In the genomic region with DNA sequence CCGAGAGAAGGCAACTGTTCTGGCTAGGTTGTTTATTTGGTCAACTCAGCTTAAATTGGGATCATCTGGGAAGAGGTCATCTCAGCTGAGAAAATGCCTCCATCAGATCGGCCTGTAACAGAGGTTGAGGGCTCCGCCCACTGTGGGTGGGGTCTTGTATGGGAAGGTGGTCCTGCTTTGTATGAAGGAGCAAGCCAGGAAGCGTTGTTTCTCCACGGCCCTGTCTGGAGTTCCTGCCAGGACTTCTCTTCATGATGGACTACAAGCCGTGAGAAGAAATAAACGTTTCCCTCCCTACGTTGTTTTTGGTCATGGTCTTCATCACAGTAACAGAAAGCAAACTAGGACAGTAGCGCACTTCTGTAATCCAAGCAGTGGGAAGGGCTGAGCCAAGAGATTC, we compare ENCODE assay signal across 9 mouse cellular contexts. TPM values are rescaled to one million over a fixed set of nuclear protein-coding genes. Genes with fewer than 3 reads are reported as not detected.
DNase-seq lines count a peak whose midpoint lies in the region; ATAC-seq and TF ChIP-seq lines count a peak whose summit lies in the region.
"Had no signal": no experiment of that assay in that cellular context is flagged by ENCODE, and none has a peak within 500 bp of the region (broad histone marks: within the 10 kb centered on the region; RNA-seq: fewer than 3 reads in every experiment).

No protein-coding gene starts in this region.

- no peaks in the 10 kb centered on the region for H3K9me3 ChIP-seq in forebrain, embryonic 11.5 days (ENCODE audit: control insufficient read depth, low read length)
- no peaks in the 10 kb centered on the region for H3K9me3 ChIP-seq in forebrain, embryonic 16.5 days (ENCODE audit: control insufficient read depth, low read length)
- no peaks in the 10 kb centered on the region for H3K9me3 ChIP-seq in intestine, embryonic 16.5 days (ENCODE audit: control insufficient read depth, low read length)
- no peaks in the 10 kb centered on the region for H3K9me3 ChIP-seq in lung, embryonic 16.5 days (ENCODE audit: control insufficient read depth, low read length)
- no peaks in the 10 kb centered on the region for H3K9me3 ChIP-seq in stomach, postnatal 0 days (ENCODE audit: control insufficient read depth, low read length)
- H3K9me3 ChIP-seq: G1E had no signal

- 6% methylated on average over 9 of the region's 9 CpGs for WGBS in forebrain, embryonic 11.5 days
- WGBS in forebrain, embryonic 16.5 days: 4% methylated on average over 9 of the region's 9 CpGs
- WGBS in intestine, embryonic 16.5 days: 8% methylated on average over 9 of the region's 9 CpGs
- WGBS in lung, embryonic 16.5 days: 6% methylated on average over 9 of the region's 9 CpGs
- WGBS in stomach, postnatal 0 days: 9% methylated on average over 9 of the region's 9 CpGs

- 0 out of 2 replicates have a peak overlapping the region, but pooled peaks have one; percentile 14 for H3K9ac ChIP-seq in forebrain, embryonic 11.5 days (ENCODE audit: low read length)
- H3K9ac ChIP-seq in forebrain, embryonic 16.5 days (replicated peaks; ENCODE audit: low read depth, low read length): no peak overlapping the region
- H3K9ac ChIP-seq in intestine, embryonic 16.5 days (ENCODE audit: low read depth, low read length): no peak overlapping the region
- H3K9ac ChIP-seq in lung, embryonic 16.5 days (ENCODE audit: low read length): no peak overlapping the region
- no peak overlapping the region for H3K9ac ChIP-seq in stomach, postnatal 0 days (ENCODE audit: low read length)

- H3K27me3 ChIP-seq in forebrain, embryonic 11.5 days (ENCODE audit: control insufficient read depth, insufficient read depth, low read length): no peaks in the 10 kb centered on the region
- no peaks in the 10 kb centered on the region for H3K27me3 ChIP-seq in forebrain, embryonic 16.5 days (replicated peaks; ENCODE audit: control insufficient read depth, insufficient read depth, low read length)
- no peaks in the 10 kb centered on the region for H3K27me3 ChIP-seq in intestine, embryonic 16.5 days (replicated peaks; ENCODE audit: control insufficient read depth, insufficient read depth, low read length)
- H3K27me3 ChIP-seq in lung, embryonic 16.5 days (ENCODE audit: control insufficient read depth, insufficient read depth, low read depth, low read length): no peaks in the 10 kb centered on the region
- no peaks in the 10 kb centered on the region for H3K27me3 ChIP-seq in stomach, postnatal 0 days (ENCODE audit: control insufficient read depth, insufficient read depth, low read length)

- no peak for TF ChIP-seq CTCF in stomach, postnatal 0 days (IDR thresholded peaks at IDR 0.05; ENCODE audit: low read depth)

- peak; percentile 73 for DNase-seq in forebrain, embryonic 11.5 days (ENCODE audit: low spot score)
- DNase-seq in embryo, embryonic 9.5 days (ENCODE audit: extremely low spot score): peak; percentile 76
- peak; percentile 32 for DNase-seq in stomach, postnatal 0 days (ENCODE audit: low spot score)
- no peak for DNase-seq in right cerebral cortex, postnatal 36 days (ENCODE audit: low spot score in 2 of 2)
- no peak for DNase-seq in urinary bladder, postnatal 10 days (ENCODE audit: low spot score)

- peaks cover 5% of the 10 kb centered on the region for H3K4me1 ChIP-seq in forebrain, embryonic 11.5 days (replicated peaks; ENCODE audit: control insufficient read depth, insufficient read depth, low read length)
- H3K4me1 ChIP-seq in forebrain, embryonic 16.5 days (replicated peaks; ENCODE audit: control insufficient read depth, insufficient read depth, low read length): peaks cover 18% of the 10 kb centered on the region
- H3K4me1 ChIP-seq in intestine, embryonic 16.5 days (ENCODE audit: control insufficient read depth, insufficient read depth, low read length): peaks cover 14% of the 10 kb centered on the region
- H3K4me1 ChIP-seq in lung, embryonic 16.5 days (replicated peaks; ENCODE audit: control insufficient read depth, insufficient read depth, low read length): peaks cover 16% of the 10 kb centered on the region
- peaks cover 2% of the 10 kb centered on the region; the same call in 1 of the 2 replicates for H3K4me1 ChIP-seq in stomach, postnatal 0 days (replicated peaks; ENCODE audit: control insufficient read depth, insufficient read depth)

- no peak overlapping the region for H3K4me3 ChIP-seq in forebrain, embryonic 11.5 days (ENCODE audit: low read depth, low read length)
- no peak overlapping the region for H3K4me3 ChIP-seq in forebrain, embryonic 16.5 days (replicated peaks; ENCODE audit: low read length)
- no peak overlapping the region; the same call in 1 of the 2 replicates for H3K4me3 ChIP-seq in intestine, embryonic 16.5 days (ENCODE audit: low read length)
- peak overlapping the region; percentile 17; the same call in 1 of the 2 replicates for H3K4me3 ChIP-seq in lung, embryonic 16.5 days (ENCODE audit: low read length)
- H3K4me3 ChIP-seq in stomach, postnatal 0 days (ENCODE audit: low read depth, low read length): no peak overlapping the region

- no peaks in the 10 kb centered on the region for H3K36me3 ChIP-seq in forebrain, embryonic 11.5 days (ENCODE audit: control insufficient read depth, insufficient read depth, low read length)
- H3K36me3 ChIP-seq in forebrain, embryonic 16.5 days (ENCODE audit: control insufficient read depth, insufficient read depth): no peaks in the 10 kb centered on the region
- H3K36me3 ChIP-seq in intestine, embryonic 16.5 days (ENCODE audit: control insufficient read depth, insufficient read depth, low read length): no peaks in the 10 kb centered on the region
- no peaks in the 10 kb centered on the region for H3K36me3 ChIP-seq in lung, embryonic 16.5 days (ENCODE audit: control insufficient read depth, insufficient read depth, low read length)
- no peaks in the 10 kb centered on the region for H3K36me3 ChIP-seq in stomach, postnatal 0 days (ENCODE audit: control insufficient read depth, insufficient read depth, low read length)

- ATAC-seq in forebrain, embryonic 11.5 days (replicated peaks; ENCODE audit: low FRiP score): no peak
- no peak for ATAC-seq in forebrain, embryonic 16.5 days
- ATAC-seq in intestine, embryonic 16.5 days: no peak
- no peak for ATAC-seq in lung, embryonic 16.5 days (ENCODE audit: low read depth)
- no peak for ATAC-seq in stomach, postnatal 0 days (ENCODE audit: low FRiP score, low TSS enrichment)

- H3K4me2 ChIP-seq in forebrain, embryonic 11.5 days (ENCODE audit: low read depth, low read length, severe bottlenecking): peak overlapping the region; percentile 19; the same call in 1 of the 2 replicates
- H3K4me2 ChIP-seq in forebrain, embryonic 16.5 days (ENCODE audit: low read length): no peak overlapping the region
- peak overlapping the region; percentile 15 for H3K4me2 ChIP-seq in intestine, embryonic 16.5 days (ENCODE audit: low read depth, low read length)
- peak overlapping the region; percentile 47 for H3K4me2 ChIP-seq in lung, embryonic 16.5 days (ENCODE audit: low read depth, low read length)
- peak overlapping the region; percentile 31; the same call in 1 of the 2 replicates for H3K4me2 ChIP-seq in stomach, postnatal 0 days (replicated peaks; ENCODE audit: low read depth)

- TF ChIP-seq EP300 in stomach, postnatal 0 days (optimal IDR thresholded peaks at IDR 0.05): no peak

- no peak overlapping the region for H3K27ac ChIP-seq in forebrain, embryonic 11.5 days (ENCODE audit: low read depth, low read length)
- H3K27ac ChIP-seq in forebrain, embryonic 16.5 days (ENCODE audit: low read length): no peak overlapping the region
- no peak overlapping the region for H3K27ac ChIP-seq in intestine, embryonic 16.5 days (ENCODE audit: low read length)
- no peak overlapping the region for H3K27ac ChIP-seq in lung, embryonic 16.5 days (ENCODE audit: low read length)
- H3K27ac ChIP-seq in stomach, postnatal 0 days (replicated peaks): no peak overlapping the region

RNA-seq across cellular contexts. Expression of a gene that starts 2.1 kb away (rescaled TPM):
- 27.4 and 32.4 TPM in 2 replicates for polyA plus RNA-seq in forebrain, embryonic 11.5 days (2014; fragmentation: Nextera tagmentation; extraction: Ambion mirVana)
- polyA plus RNA-seq in forebrain, embryonic 16.5 days (2015; fragmentation: Nextera tagmentation; extraction: Ambion mirVana): 32.7 and 42.7 TPM in 2 replicates
- 12.6 and 13.8 TPM in 2 replicates for polyA plus RNA-seq in intestine, embryonic 16.5 days (2015; fragmentation: Nextera tagmentation; extraction: Ambion mirVana)
- polyA plus RNA-seq in lung, embryonic 16.5 days (2015; fragmentation: Nextera tagmentation; extraction: Ambion mirVana): 16.5 and 18.2 TPM in 2 replicates
- 4.9 and 5.1 TPM in 2 replicates for polyA plus RNA-seq in stomach, postnatal 0 days (2015; fragmentation: Nextera tagmentation; extraction: Ambion mirVana)

RNA-seq across cellular contexts. Expression of a gene that starts 17.1 kb away (rescaled TPM):
- polyA plus RNA-seq in forebrain, embryonic 11.5 days (2014; fragmentation: Nextera tagmentation; extraction: Ambion mirVana): 3.4 and 3.5 TPM in 2 replicates
- polyA plus RNA-seq in forebrain, embryonic 16.5 days (2015; fragmentation: Nextera tagmentation; extraction: Ambion mirVana): not detected in 2 replicates
- polyA plus RNA-seq in intestine, embryonic 16.5 days (2015; fragmentation: Nextera tagmentation; extraction: Ambion mirVana): 1.1 and 2.5 TPM in 2 replicates
- 0.80 and 1.4 TPM in 2 replicates for polyA plus RNA-seq in lung, embryonic 16.5 days (2015; fragmentation: Nextera tagmentation; extraction: Ambion mirVana)
- polyA plus RNA-seq in stomach, postnatal 0 days (2015; fragmentation: Nextera tagmentation; extraction: Ambion mirVana): 0.07 and 0.40 TPM in 2 replicates

RNA-seq across cellular contexts. Expression of a gene that starts 55.3 kb away (rescaled TPM):
- 41.6 and 42.3 TPM in 2 replicates for polyA plus RNA-seq in forebrain, embryonic 11.5 days (2014; fragmentation: Nextera tagmentation; extraction: Ambion mirVana)
- 40.5 and 43.3 TPM in 2 replicates for polyA plus RNA-seq in forebrain, embryonic 16.5 days (2015; fragmentation: Nextera tagmentation; extraction: Ambion mirVana)
- polyA plus RNA-seq in intestine, embryonic 16.5 days (2015; fragmentation: Nextera tagmentation; extraction: Ambion mirVana): 27.5 and 32.2 TPM in 2 replicates
- polyA plus RNA-seq in lung, embryonic 16.5 days (2015; fragmentation: Nextera tagmentation; extraction: Ambion mirVana): 45.0 and 45.7 TPM in 2 replicates
- 13.1 and 14.0 TPM in 2 replicates for polyA plus RNA-seq in stomach, postnatal 0 days (2015; fragmentation: Nextera tagmentation; extraction: Ambion mirVana)

Comparison
In these comparisons a context has a peak if more than half of its experiments do, and no peak if none do; other contexts are left out.
1. DNase-seq: peak in forebrain, embryonic 11.5 days (single experiment), embryo, embryonic 9.5 days (single experiment) and stomach, postnatal 0 days (single experiment); none in right cerebral cortex, postnatal 36 days (0 of 2) and urinary bladder, postnatal 10 days (single experiment).